Mouse (Mus musculus) bone marrow, adult 2 months (tissue): ENCODE measurements around the gene 1110032A03Rik.

Experiments used
- CTCF ChIP-seq: fragments of 200-500 bp; IDR thresholded peaks from 2 replicates; pipeline ENCODE4 v1.5.1; 2011; ENCODE audit warnings: low read length, control low read depth; ENCODE audit not compliant: control insufficient read depth, insufficient read depth
- POLR2A ChIP-seq: fragments of 200-500 bp; IDR thresholded peaks from 2 replicates; pipeline ENCODE4 v1.6.1; 2011; ENCODE audit warnings: low read depth, mild to moderate bottlenecking, control low read depth, low read length, borderline replicate concordance; ENCODE audit not compliant: control insufficient read depth

DNA sequence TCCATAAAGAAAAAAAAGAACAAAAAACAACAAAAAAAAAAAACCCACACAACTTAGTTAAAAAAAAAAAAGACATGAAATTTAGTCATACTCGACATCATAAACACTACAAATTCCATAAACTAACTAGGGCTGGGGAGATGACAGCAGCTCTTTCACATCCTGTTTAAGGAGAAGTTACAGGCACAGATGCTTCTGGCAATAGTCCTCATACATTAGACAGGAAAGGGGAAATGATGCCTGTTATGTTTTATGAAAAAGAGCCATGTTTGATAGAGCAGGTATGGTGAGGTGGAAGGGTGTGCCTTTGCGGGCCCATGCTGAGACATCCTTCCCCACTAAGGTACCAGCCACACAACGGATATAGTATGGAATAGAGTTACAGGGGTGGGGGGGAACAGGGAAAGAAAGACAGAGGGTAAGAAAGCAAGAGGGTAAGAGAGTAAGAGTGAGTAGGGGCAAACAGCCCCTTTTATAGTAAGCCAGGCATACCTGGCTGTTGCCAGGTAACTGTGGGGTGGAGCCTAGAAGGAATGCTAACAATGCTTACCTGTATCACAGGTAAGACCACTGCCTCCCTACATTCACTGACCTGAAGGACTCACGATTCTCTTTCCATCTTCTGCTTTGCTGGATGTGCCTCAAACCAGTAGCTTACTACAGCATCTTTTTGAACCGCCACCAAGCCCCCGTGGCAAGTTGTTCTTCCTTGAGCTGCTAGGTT lies 13.6 kb downstream of the 1110032A03Rik start:
- TF ChIP-seq CTCF (no peak), POLR2A (no peak)
